Mouse (Mus musculus): ENCODE data around the gene Ptgis. TPM values are rescaled to one million over a fixed set of nuclear protein-coding genes. Genes with fewer than 3 reads are reported as not detected.

The Ptgis gene
- polyA plus RNA-seq, 1 experiment from 2014 or later = 8.1 TPM

GRCm38 (mm10) chr2:167266231-167266630 lies 25.8 kb upstream of the Ptgis start:
- Histone ChIP-seq H3K4me2 (ENCODE audit: low read depth, low read length, severe bottlenecking) (no peak overlapping the region), H3K27me3 (ENCODE audit: control insufficient read depth, insufficient read depth, low read length) (no peaks in the 10 kb centered on the region), H3K4me1 (replicated peaks; ENCODE audit: control insufficient read depth, insufficient read depth, low read length) (no peaks in the 10 kb centered on the region), H3K36me3 (ENCODE audit: control insufficient read depth, insufficient read depth, low read length) (no peaks in the 10 kb centered on the region), H3K4me3 (ENCODE audit: low read depth, low read length) (no peak overlapping the region), H3K27ac (ENCODE audit: low read depth, low read length) (no peak overlapping the region), H3K9me3 (ENCODE audit: control insufficient read depth, low read length) (no peaks in the 10 kb centered on the region), H3K9ac (ENCODE audit: low read length) (no peak overlapping the region)
- DNase-seq (ENCODE audit: low spot score) = peak; percentile 16
- no peak for ATAC-seq (replicated peaks; ENCODE audit: low FRiP score)
- WGBS = 85% methylated on average over 10 of the region's 10 CpGs

DNA sequence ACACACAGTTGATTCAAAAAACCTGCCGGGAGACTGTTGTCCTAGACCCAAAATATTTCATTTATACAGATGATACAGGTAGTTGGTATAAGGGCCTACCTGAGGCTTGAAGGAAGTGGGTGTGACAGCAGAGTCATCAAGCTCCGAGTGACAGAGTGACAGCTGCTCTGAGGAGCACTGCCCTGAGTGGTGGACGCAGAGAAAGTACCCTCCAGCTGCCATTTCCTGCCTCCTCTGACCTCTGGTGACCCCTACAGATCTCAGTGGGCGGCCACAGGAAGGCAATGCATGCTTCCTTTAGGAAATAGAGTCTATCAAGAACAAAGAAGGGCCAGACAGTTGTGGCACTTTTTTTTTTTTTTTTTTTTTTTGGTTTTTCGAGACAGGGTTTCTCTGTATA lies 25.4 kb upstream of the Ptgis start:
- H3K4me1 ChIP-seq (replicated peaks; ENCODE audit: control insufficient read depth, insufficient read depth, low read length) = no peaks in the 10 kb centered on the region
- H3K4me2 ChIP-seq (ENCODE audit: low read depth, low read length, severe bottlenecking) = no peak overlapping the region
- DNase-seq (ENCODE audit: low spot score) (peak; percentile 41), ATAC-seq (replicated peaks; ENCODE audit: low FRiP score) (no peak)
- no peaks in the 10 kb centered on the region for H3K9me3 ChIP-seq (ENCODE audit: control insufficient read depth, low read length)
- no peak overlapping the region for H3K4me3 ChIP-seq (ENCODE audit: low read depth, low read length)
- WGBS = 64% methylated on average over 4 of the region's 5 CpGs
- no peaks in the 10 kb centered on the region for H3K36me3 ChIP-seq (ENCODE audit: control insufficient read depth, insufficient read depth, low read length)
- H3K9ac ChIP-seq (ENCODE audit: low read length) = no peak overlapping the region
- H3K27ac ChIP-seq (ENCODE audit: low read depth, low read length) = no peak overlapping the region
- no peaks in the 10 kb centered on the region for H3K27me3 ChIP-seq (ENCODE audit: control insufficient read depth, insufficient read depth, low read length)

DNA sequence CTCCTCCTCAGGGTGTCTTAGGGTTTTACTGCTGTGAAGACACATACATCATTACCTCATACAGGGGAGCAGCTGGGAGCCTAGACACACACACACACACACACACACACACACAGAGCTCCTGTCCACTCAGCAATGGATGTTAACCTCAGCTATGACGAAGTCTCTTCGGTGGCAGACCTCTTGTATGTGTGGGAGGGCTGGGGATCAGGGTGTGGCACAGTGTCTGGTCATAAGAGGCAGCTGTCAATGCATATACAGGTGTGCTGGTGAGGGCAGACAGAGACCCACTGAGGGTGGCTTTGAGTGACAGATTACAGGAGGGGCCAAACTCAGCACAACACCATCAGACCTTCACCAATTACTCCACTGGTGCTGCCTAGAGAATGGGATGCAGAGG lies 24.6 kb upstream of the Ptgis start:
- WGBS = 96% methylated on average over 2 of the region's 2 CpGs
- Histone ChIP-seq H3K4me2 (ENCODE audit: low read depth, low read length, severe bottlenecking) (no peak overlapping the region), H3K4me1 (replicated peaks; ENCODE audit: control insufficient read depth, insufficient read depth, low read length) (no peaks in the 10 kb centered on the region), H3K27me3 (ENCODE audit: control insufficient read depth, insufficient read depth, low read length) (no peaks in the 10 kb centered on the region), H3K9ac (ENCODE audit: low read length) (no peak overlapping the region), H3K9me3 (ENCODE audit: control insufficient read depth, low read length) (no peaks in the 10 kb centered on the region), H3K36me3 (ENCODE audit: control insufficient read depth, insufficient read depth, low read length) (no peaks in the 10 kb centered on the region), H3K4me3 (ENCODE audit: low read depth, low read length) (no peak overlapping the region), H3K27ac (ENCODE audit: low read depth, low read length) (no peak overlapping the region)
- DNase-seq (ENCODE audit: low spot score) = peak; percentile 20
- ATAC-seq (replicated peaks; ENCODE audit: low FRiP score) = no peak

DNA sequence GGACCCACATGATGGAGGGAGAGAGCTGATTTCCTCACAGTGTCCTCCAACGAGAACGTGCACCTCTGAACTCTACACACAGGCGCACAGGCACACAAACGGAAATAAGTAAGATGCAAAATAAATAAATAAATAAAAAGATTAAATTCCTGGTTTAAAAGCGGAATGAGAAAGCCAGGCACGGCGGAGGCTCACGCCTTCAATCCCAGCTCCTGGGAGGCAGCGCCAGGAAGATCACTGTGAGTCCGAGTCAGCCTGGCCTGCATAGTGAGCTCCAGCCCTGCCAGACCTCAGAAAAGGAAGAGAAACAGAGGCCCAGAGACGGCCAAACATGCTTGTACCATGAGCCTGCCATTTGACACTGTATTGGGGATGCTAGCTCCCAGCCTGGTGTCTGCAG lies 23.5 kb upstream of the Ptgis start:
- no peak overlapping the region for H3K4me2 ChIP-seq (ENCODE audit: low read depth, low read length, severe bottlenecking)
- no peaks in the 10 kb centered on the region for H3K36me3 ChIP-seq (ENCODE audit: control insufficient read depth, insufficient read depth, low read length)
- H3K9ac ChIP-seq (ENCODE audit: low read length) = no peak overlapping the region
- H3K4me3 ChIP-seq (ENCODE audit: low read depth, low read length) = no peak overlapping the region
- no peak overlapping the region for H3K27ac ChIP-seq (ENCODE audit: low read depth, low read length)
- DNase-seq (ENCODE audit: low spot score) (peak; percentile 41), ATAC-seq (replicated peaks; ENCODE audit: low FRiP score) (no peak)
- H3K27me3 ChIP-seq (ENCODE audit: control insufficient read depth, insufficient read depth, low read length) = no peaks in the 10 kb centered on the region
- WGBS = 88% methylated on average over 11 of the region's 11 CpGs
- no peaks in the 10 kb centered on the region for H3K9me3 ChIP-seq (ENCODE audit: control insufficient read depth, low read length)
- no peaks in the 10 kb centered on the region for H3K4me1 ChIP-seq (replicated peaks; ENCODE audit: control insufficient read depth, insufficient read depth, low read length)

GRCm38 (mm10) chr2:167263040-167263810 lies 22.8 kb upstream of the Ptgis start:
- Histone ChIP-seq H3K4me2 (ENCODE audit: low read depth, low read length, severe bottlenecking) (no peak overlapping the region), H3K27me3 (ENCODE audit: control insufficient read depth, insufficient read depth, low read length) (no peaks in the 10 kb centered on the region), H3K9ac (ENCODE audit: low read length) (no peak overlapping the region), H3K4me1 (replicated peaks; ENCODE audit: control insufficient read depth, insufficient read depth, low read length) (no peaks in the 10 kb centered on the region), H3K27ac (ENCODE audit: low read depth, low read length) (no peak overlapping the region), H3K9me3 (ENCODE audit: control insufficient read depth, low read length) (no peaks in the 10 kb centered on the region), H3K36me3 (ENCODE audit: control insufficient read depth, insufficient read depth, low read length) (no peaks in the 10 kb centered on the region), H3K4me3 (ENCODE audit: low read depth, low read length) (no peak overlapping the region)
- DNase-seq (ENCODE audit: low spot score) (peak; percentile 41), ATAC-seq (replicated peaks; ENCODE audit: low FRiP score) (no peak)
- WGBS = 86% methylated on average over 8 of the region's 8 CpGs

DNA sequence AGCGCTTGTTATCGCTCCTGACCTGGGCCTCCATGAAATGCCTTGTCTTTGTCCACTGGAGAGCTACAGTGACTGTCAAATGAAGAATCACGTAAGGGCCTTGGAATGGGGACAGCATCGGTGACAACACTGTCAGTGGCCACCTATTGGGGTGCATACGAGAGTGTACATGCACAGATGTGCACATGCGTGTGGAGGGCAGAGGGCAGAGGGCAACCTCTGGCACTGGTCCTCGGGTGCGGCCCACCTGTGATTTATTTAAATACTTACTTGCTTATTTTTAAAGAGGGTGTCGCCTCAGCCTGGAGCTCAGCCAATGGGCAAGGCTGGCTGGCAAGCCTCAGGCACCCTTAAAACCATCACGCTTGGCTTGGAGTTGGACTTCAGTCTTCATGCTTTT lies 22.0 kb upstream of the Ptgis start:
- DNase-seq (ENCODE audit: low spot score) = no peak
- Histone ChIP-seq H3K9ac (ENCODE audit: low read length) (no peak overlapping the region), H3K4me1 (replicated peaks; ENCODE audit: control insufficient read depth, insufficient read depth, low read length) (no peaks in the 10 kb centered on the region), H3K9me3 (ENCODE audit: control insufficient read depth, low read length) (no peaks in the 10 kb centered on the region), H3K27me3 (ENCODE audit: control insufficient read depth, insufficient read depth, low read length) (no peaks in the 10 kb centered on the region), H3K4me2 (ENCODE audit: low read depth, low read length, severe bottlenecking) (no peak overlapping the region), H3K27ac (ENCODE audit: low read depth, low read length) (no peak overlapping the region), H3K4me3 (ENCODE audit: low read depth, low read length) (no peak overlapping the region), H3K36me3 (ENCODE audit: control insufficient read depth, insufficient read depth, low read length) (no peaks in the 10 kb centered on the region)
- no peak for ATAC-seq (replicated peaks; ENCODE audit: low FRiP score)
- WGBS = 94% methylated on average over 10 of the region's 10 CpGs

GRCm38 (mm10) chr2:167261106-167261505 lies 20.7 kb upstream of the Ptgis start:
- ATAC-seq (replicated peaks; ENCODE audit: low FRiP score) (no peak), DNase-seq (ENCODE audit: low spot score) (no peak)
- Histone ChIP-seq H3K27ac (ENCODE audit: low read depth, low read length) (no peak overlapping the region), H3K9ac (ENCODE audit: low read length) (no peak overlapping the region), H3K9me3 (ENCODE audit: control insufficient read depth, low read length) (no peaks in the 10 kb centered on the region), H3K27me3 (ENCODE audit: control insufficient read depth, insufficient read depth, low read length) (no peaks in the 10 kb centered on the region), H3K4me3 (ENCODE audit: low read depth, low read length) (no peak overlapping the region), H3K4me1 (replicated peaks; ENCODE audit: control insufficient read depth, insufficient read depth, low read length) (no peaks in the 10 kb centered on the region), H3K4me2 (ENCODE audit: low read depth, low read length, severe bottlenecking) (no peak overlapping the region), H3K36me3 (ENCODE audit: control insufficient read depth, insufficient read depth, low read length) (no peaks in the 10 kb centered on the region)
- WGBS = 83% methylated on average over 3 of the region's 4 CpGs

GRCm38 (mm10) chr2:167257790-167258189 lies 17.4 kb upstream of the Ptgis start:
- Histone ChIP-seq H3K27ac (ENCODE audit: low read depth, low read length) (no peak overlapping the region), H3K27me3 (ENCODE audit: control insufficient read depth, insufficient read depth, low read length) (no peaks in the 10 kb centered on the region), H3K4me1 (replicated peaks; ENCODE audit: control insufficient read depth, insufficient read depth, low read length) (no peaks in the 10 kb centered on the region), H3K36me3 (ENCODE audit: control insufficient read depth, insufficient read depth, low read length) (no peaks in the 10 kb centered on the region), H3K9ac (ENCODE audit: low read length) (no peak overlapping the region), H3K9me3 (ENCODE audit: control insufficient read depth, low read length) (no peaks in the 10 kb centered on the region), H3K4me3 (ENCODE audit: low read depth, low read length) (no peak overlapping the region), H3K4me2 (ENCODE audit: low read depth, low read length, severe bottlenecking) (no peak overlapping the region)
- DNase-seq (ENCODE audit: low spot score) (no peak), ATAC-seq (replicated peaks; ENCODE audit: low FRiP score) (no peak)
- WGBS = 62% methylated on average over 3 of the region's 3 CpGs

DNA sequence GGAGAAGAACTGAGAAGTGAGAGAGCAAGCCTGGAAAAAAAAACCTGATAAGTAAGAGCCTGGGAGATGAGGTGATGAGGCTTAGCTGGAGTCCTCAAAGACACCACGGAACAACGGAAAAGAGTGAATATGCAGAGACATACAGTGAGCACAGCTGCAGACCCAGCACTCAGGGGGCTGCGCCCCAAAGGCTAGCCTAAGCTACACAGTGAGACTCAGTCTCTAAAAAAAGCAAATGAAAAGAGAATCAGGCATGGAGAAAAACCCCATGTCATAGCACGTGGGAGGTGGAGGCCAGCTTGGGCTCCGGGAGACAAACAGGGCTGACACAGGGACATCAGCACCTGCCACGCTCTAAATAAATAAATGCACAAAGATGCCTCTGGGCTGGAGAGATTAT lies 14.4 kb upstream of the Ptgis start:
- no peak overlapping the region for H3K4me3 ChIP-seq (ENCODE audit: low read depth, low read length)
- H3K4me2 ChIP-seq (ENCODE audit: low read depth, low read length, severe bottlenecking) = no peak overlapping the region
- H3K9me3 ChIP-seq (ENCODE audit: control insufficient read depth, low read length) = no peaks in the 10 kb centered on the region
- 84% methylated on average over 6 of the region's 6 CpGs for WGBS
- no peaks in the 10 kb centered on the region for H3K27me3 ChIP-seq (ENCODE audit: control insufficient read depth, insufficient read depth, low read length)
- ATAC-seq (replicated peaks; ENCODE audit: low FRiP score) (no peak), DNase-seq (ENCODE audit: low spot score) (no peak)
- H3K36me3 ChIP-seq (ENCODE audit: control insufficient read depth, insufficient read depth, low read length) = no peaks in the 10 kb centered on the region
- no peak overlapping the region for H3K9ac ChIP-seq (ENCODE audit: low read length)
- peaks cover 2% of the 10 kb centered on the region for H3K4me1 ChIP-seq (replicated peaks; ENCODE audit: control insufficient read depth, insufficient read depth, low read length)
- no peak overlapping the region for H3K27ac ChIP-seq (ENCODE audit: low read depth, low read length)
